ENCODE assay signal across 8 mouse cellular contexts in the genomic region with DNA sequence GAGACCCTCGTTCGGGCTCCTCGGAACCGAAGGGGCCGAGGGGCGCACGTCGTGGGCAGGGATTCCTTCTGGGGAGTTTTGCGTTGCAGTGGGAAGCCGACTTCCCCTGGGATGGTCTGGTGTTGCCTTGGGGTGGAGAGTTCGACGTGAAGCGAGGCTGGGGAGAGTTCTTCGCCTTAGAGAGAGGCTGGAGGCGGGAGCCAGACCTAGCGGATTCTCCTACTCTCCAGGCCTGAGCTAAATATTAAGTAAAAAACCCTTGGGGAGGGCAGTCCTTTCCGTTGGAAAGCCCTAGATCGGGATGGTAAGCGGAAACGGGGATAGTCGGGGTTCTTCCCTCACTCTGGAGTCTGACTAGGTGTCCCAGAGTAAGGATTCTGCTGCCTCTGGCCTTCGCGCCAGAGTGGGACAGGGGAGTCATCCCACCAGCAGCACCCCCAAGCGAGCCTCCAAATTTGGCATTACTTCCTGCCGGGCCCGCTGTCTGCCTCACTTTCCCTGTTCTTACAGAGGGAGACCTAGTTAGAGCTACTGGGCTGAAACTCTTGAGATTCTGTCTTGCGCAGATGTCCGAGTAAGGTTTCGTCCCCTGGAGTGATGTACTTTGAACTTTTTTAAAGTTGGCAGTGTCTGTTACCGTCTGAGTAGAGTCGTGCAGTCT. TPM values are rescaled to one million over a fixed set of nuclear protein-coding genes. Genes with fewer than 3 reads are reported as not detected.
DNase-seq lines count a peak whose midpoint lies in the region; ATAC-seq lines count a peak whose summit lies in the region.

No protein-coding gene starts in this region.

- intact Hi-C loops in heart, postnatal 25 days (cut with DNase I): loop anchor here (5.0 kb wide), 2 partner anchors 55 to 210 kb away; a partner anchor contains a TSS
- intact Hi-C loops in heart, postnatal 10 days (cut with DNase I): loop anchor here (5.0 kb wide), 1 partner anchor 215 kb away; no protein-coding TSS in a partner anchor

- H3K4me2 ChIP-seq in embryonic facial prominence, embryonic 11.5 days (ENCODE audit: low read depth, low read length): peak overlapping the region; percentile 62

- under 1% methylated on average over 31 of the region's 31 CpGs for WGBS in embryonic facial prominence, embryonic 11.5 days
- 1% methylated on average over 31 of the region's 31 CpGs for WGBS in midbrain, embryonic 10.5 days

- ATAC-seq in embryonic facial prominence, embryonic 11.5 days (replicated peaks; ENCODE audit: insufficient number of reproducible peaks, low FRiP score, low TSS enrichment, low read depth): no peak

- no peaks in the 10 kb centered on the region for H3K36me3 ChIP-seq in embryonic facial prominence, embryonic 11.5 days (replicated peaks; ENCODE audit: control insufficient read depth, insufficient read depth, low read depth, low read length)
- H3K36me3 ChIP-seq in midbrain, embryonic 10.5 days: peaks cover 9% of the 10 kb centered on the region

- H3K27ac ChIP-seq in embryonic facial prominence, embryonic 11.5 days (replicated peaks; ENCODE audit: low read depth, low read length): peak overlapping the region; percentile 67; the same call in 1 of the 2 replicates
- peak overlapping the region; percentile 96 for H3K27ac ChIP-seq in midbrain, embryonic 10.5 days (replicated peaks)

- H3K4me1 ChIP-seq in embryonic facial prominence, embryonic 11.5 days (ENCODE audit: control insufficient read depth, insufficient read depth, low read length): no peaks in the 10 kb centered on the region
- peaks cover 31% of the 10 kb centered on the region for H3K4me1 ChIP-seq in midbrain, embryonic 10.5 days

- no peaks in the 10 kb centered on the region for H3K27me3 ChIP-seq in embryonic facial prominence, embryonic 11.5 days (ENCODE audit: control insufficient read depth, insufficient read depth, low read length)
- H3K27me3 ChIP-seq in midbrain, embryonic 10.5 days (ENCODE audit: low read depth, poor library complexity, severe bottlenecking): no peaks in the 10 kb centered on the region

- peak overlapping the region; percentile 99 for H3K4me3 ChIP-seq in embryonic facial prominence, embryonic 11.5 days (ENCODE audit: low read depth, low read length)
- peak overlapping the region; percentile 98 for H3K4me3 ChIP-seq in midbrain, embryonic 10.5 days

- peak; percentile 93 for DNase-seq in heart, adult 11 months
- DNase-seq in heart, postnatal 25 days (ENCODE audit: low spot score): no peak
- DNase-seq in MEL-GATA-1-ER (ENCODE audit: extremely low read depth, low read depth): peak; percentile 43
- DNase-seq in embryonic facial prominence, embryonic 11.5 days (ENCODE audit: low spot score): peak; percentile 32
- peak; percentile 31 to 39 for DNase-seq in heart, postnatal 10 days
- peak; percentile 41 to 61 for DNase-seq in kidney, postnatal 4 days
- DNase-seq in midbrain, embryonic 10.5 days (ENCODE audit: low spot score): peak; percentile 54
- DNase-seq in thymus, postnatal 4 days: peak; percentile 54

- no peaks in the 10 kb centered on the region for H3K9me3 ChIP-seq in embryonic facial prominence, embryonic 11.5 days (replicated peaks; ENCODE audit: control insufficient read depth, low read length)
- no peaks in the 10 kb centered on the region for H3K9me3 ChIP-seq in midbrain, embryonic 10.5 days (replicated peaks)

- H3K9ac ChIP-seq in embryonic facial prominence, embryonic 11.5 days (replicated peaks; ENCODE audit: low read length): peak overlapping the region; percentile 92

RNA-seq across cellular contexts. Expression of a gene that starts 0.8 kb away (rescaled TPM):
- total RNA-seq in heart, postnatal 25 days (2021): 10 to 100 TPM; 18.4 to 20.5 TPM
- polyA plus RNA-seq in embryonic facial prominence, embryonic 11.5 days (2014; fragmentation: Nextera tagmentation; extraction: Ambion mirVana): 106 and 109 TPM in 2 replicates
- total RNA-seq in heart, postnatal 10 days (2021): 10 to 100 TPM; 20.9 to 27.0 TPM
- polyA plus RNA-seq in midbrain, embryonic 10.5 days (2016; fragmentation: Nextera tagmentation; extraction: Ambion mirVana): 91.8 and 98.8 TPM in 2 replicates

RNA-seq across cellular contexts. Expression of a gene that starts 0.9 kb away (rescaled TPM):
- total RNA-seq in heart, postnatal 25 days (2021): 10 to 100 TPM; 11.2 to 12.4 TPM
- polyA plus RNA-seq in embryonic facial prominence, embryonic 11.5 days (2014; fragmentation: Nextera tagmentation; extraction: Ambion mirVana): 45.4 and 47.4 TPM in 2 replicates
- 10 to 100 TPM; 14.5 to 16.1 TPM for total RNA-seq in heart, postnatal 10 days (2021)
- 45.2 and 49.5 TPM in 2 replicates for polyA plus RNA-seq in midbrain, embryonic 10.5 days (2016; fragmentation: Nextera tagmentation; extraction: Ambion mirVana)
